Comparison of ENCODE assay signal across 9 mouse cellular contexts in genomic region chr10:8130472-8131241, GRCm38 (mm10).
DNase-seq lines count a peak whose midpoint lies in the region; ATAC-seq and TF ChIP-seq lines count a peak whose summit lies in the region.
"Had no signal": no experiment of that assay in that cellular context is flagged by ENCODE, and none has a peak within 500 bp of the region (broad histone marks: within the 10 kb centered on the region; RNA-seq: fewer than 3 reads in every experiment).

No protein-coding gene starts in this region.

- peak overlapping the region; percentile 9; the same call in 1 of the 2 replicates for H3K4me2 ChIP-seq in midbrain, embryonic 13.5 days (replicated peaks)
- H3K4me2 ChIP-seq: embryonic facial prominence, embryonic 15.5 days had no signal

- DNase-seq in midbrain, embryonic 10.5 days (ENCODE audit: low spot score): no peak
- peak; percentile 13 to 27 for DNase-seq in layer of hippocampus, postnatal 10 days (ENCODE audit: low spot score in 2 of 2)
- DNase-seq in natural killer cell, adult 2 months (ENCODE audit: low spot score in 2 of 2): peak; percentile 44 to 72
- DNase-seq in adrenal gland, adult 8-10 months: no peak
- DNase-seq in gastrocnemius, adult 2 months: no peak
- DNase-seq in embryo, embryonic 10.5 days (ENCODE audit: low spot score): no peak

- H3K9ac ChIP-seq in midbrain, embryonic 13.5 days (replicated peaks): peak overlapping the region; percentile 44; the same call in 1 of the 2 replicates
- H3K9ac ChIP-seq: embryonic facial prominence, embryonic 15.5 days had no signal

- H3K36me3 ChIP-seq in midbrain, embryonic 13.5 days: no peaks in the 10 kb centered on the region
- no peaks in the 10 kb centered on the region for H3K36me3 ChIP-seq in midbrain, embryonic 10.5 days
- H3K36me3 ChIP-seq: embryonic facial prominence, embryonic 15.5 days had no signal

- H3K27me3 ChIP-seq in midbrain, embryonic 13.5 days: no peaks in the 10 kb centered on the region
- peaks cover 21% of the 10 kb centered on the region for H3K27me3 ChIP-seq in midbrain, embryonic 10.5 days (ENCODE audit: low read depth, poor library complexity, severe bottlenecking)
- H3K27me3 ChIP-seq: embryonic facial prominence, embryonic 15.5 days had no signal

- no peak for TF ChIP-seq CTCF in gastrocnemius, adult 2 months (IDR thresholded peaks at IDR 0.05)

- no peaks in the 10 kb centered on the region for H3K9me3 ChIP-seq in midbrain, embryonic 13.5 days
- no peaks in the 10 kb centered on the region for H3K9me3 ChIP-seq in midbrain, embryonic 10.5 days (replicated peaks)
- H3K9me3 ChIP-seq: embryonic facial prominence, embryonic 15.5 days had no signal

- WGBS in midbrain, embryonic 13.5 days: 51% methylated on average over 18 of the region's 18 CpGs
- WGBS in midbrain, embryonic 10.5 days: 73% methylated on average over 18 of the region's 18 CpGs

- peaks cover 16% of the 10 kb centered on the region; the same call in 1 of the 2 replicates for H3K4me1 ChIP-seq in midbrain, embryonic 13.5 days (replicated peaks)
- H3K4me1 ChIP-seq in midbrain, embryonic 10.5 days: peaks cover 31% of the 10 kb centered on the region

- no peak overlapping the region for H3K4me3 ChIP-seq in midbrain, embryonic 13.5 days (replicated peaks)
- H3K4me3 ChIP-seq in midbrain, embryonic 10.5 days: no peak overlapping the region
- no peak overlapping the region for H3K4me3 ChIP-seq in gastrocnemius, adult 2 months
- H3K4me3 ChIP-seq: embryonic facial prominence, embryonic 15.5 days had no signal

- no peak overlapping the region for H3K27ac ChIP-seq in midbrain, embryonic 13.5 days
- H3K27ac ChIP-seq in midbrain, embryonic 10.5 days (replicated peaks): no peak overlapping the region
- no peak overlapping the region for H3K27ac ChIP-seq in gastrocnemius, adult 2 months
- H3K27ac ChIP-seq: embryonic facial prominence, embryonic 15.5 days had no signal

- no peak for ATAC-seq in midbrain, embryonic 13.5 days
- peak; percentile 76 for ATAC-seq in common myeloid progenitor, adult 5-6 weeks (replicated peaks; ENCODE audit: low read depth, poor library complexity, severe bottlenecking)

- intact Hi-C loops in gastrocnemius, adult 2 months (cut with DNase I): no loop called here

Comparison
In these comparisons a context has a peak if more than half of its experiments do, and no peak if none do; other contexts are left out.
1. DNase-seq: peak in layer of hippocampus, postnatal 10 days (2 of 2) and natural killer cell, adult 2 months (2 of 2); none in midbrain, embryonic 10.5 days (single experiment), adrenal gland, adult 8-10 months (single experiment), gastrocnemius, adult 2 months (single experiment) and embryo, embryonic 10.5 days (single experiment).